Mouse (Mus musculus): ENCODE results near the gene Spdef. TPM values are rescaled to one million over a fixed set of nuclear protein-coding genes. Genes with fewer than 3 reads are reported as not detected.

Spdef gene
- total RNA-seq, 4 experiments from 2014 or later: not detected

- DNase-seq (ENCODE audit: low spot score in 2 of 2): no peak
These were observed 49.6 kb downstream of the Spdef start for GRCm38 (mm10) chr17:27678924-27679813.

DNA sequence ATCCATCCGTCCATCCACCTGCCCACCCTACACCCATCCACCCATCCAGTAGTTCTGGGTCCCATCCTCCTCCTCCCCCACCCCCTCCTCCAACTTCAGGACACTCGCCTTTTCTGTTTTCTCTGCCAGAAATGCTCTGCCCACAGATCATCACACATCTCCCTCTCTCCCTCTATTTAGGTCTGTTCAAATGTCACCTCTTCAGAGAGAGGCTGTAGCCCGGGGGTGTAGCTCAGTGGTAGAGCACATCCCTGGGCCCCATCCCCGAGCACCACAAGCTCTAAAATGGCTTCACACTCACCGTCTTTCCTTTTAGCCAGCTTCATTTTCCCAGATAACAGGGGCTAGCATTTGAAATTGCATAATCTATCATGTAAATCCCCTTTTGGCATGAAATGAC lies 51.0 kb downstream of the Spdef start:
- no peak for DNase-seq (ENCODE audit: low spot score in 2 of 2)

DNA sequence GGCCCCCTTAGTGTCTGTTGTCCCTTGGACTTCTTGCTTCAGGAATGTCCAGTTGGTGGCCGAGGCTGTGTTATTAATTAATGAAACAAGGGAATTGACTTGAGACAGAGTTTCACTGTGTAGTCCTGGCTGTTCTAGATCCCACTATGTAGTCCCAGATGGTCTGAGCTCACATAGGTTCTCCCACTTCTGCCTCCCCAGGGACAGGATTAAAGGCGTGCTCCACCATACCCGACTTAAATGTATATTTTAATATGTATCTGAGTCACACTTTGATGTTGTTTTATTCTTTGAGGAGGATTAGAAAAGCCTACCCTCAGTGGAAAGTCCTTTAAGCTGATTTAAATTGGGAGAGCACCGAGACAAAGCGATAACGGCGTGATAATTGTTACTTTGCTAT lies 52.5 kb downstream of the Spdef start:
- no peak for DNase-seq (ENCODE audit: low spot score in 2 of 2)

GRCm38 (mm10) chr17:27675453-27675852 lies 53.3 kb downstream of the Spdef start:
- DNase-seq (ENCODE audit: low spot score in 2 of 2): no peak

DNA sequence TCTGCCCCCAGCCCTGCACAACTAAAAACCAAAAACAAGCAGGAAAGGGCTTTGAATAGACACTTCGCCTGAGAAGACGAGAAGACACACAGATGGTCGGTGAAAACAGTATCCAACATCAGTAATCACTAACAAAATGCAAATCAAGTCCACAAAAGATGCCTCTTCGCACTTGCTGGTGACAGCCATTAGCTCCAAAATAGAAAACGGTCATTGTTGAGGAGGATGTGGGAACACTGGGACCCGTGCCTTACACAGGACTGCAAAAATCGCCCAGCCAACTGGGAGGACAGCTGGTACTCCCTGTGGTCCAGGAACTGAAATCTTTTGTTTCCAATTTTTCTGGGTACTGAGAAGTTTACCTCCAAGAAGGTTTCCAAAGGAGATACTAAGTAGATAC lies 54.8 kb downstream of the Spdef start:
- DNase-seq (ENCODE audit: low spot score in 2 of 2): no peak

DNA sequence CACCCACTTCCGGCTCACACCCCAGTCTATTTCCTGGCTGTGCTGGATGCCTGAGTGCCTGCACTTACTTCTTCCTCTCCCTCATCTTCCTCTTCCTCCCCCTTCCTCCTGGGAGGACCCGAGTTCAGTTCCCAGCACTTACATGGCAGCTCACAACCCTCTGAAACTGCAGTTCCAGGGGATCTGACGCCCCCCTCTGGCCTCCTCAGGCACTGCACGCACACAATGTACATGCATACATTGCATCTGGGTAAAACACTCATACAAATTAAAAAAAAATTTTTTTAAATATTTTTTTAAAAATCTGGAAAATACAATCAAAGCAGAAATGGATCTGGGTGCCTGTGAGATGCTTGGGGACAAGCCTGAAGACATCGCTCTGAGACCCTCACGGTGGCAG lies 57.0 kb downstream of the Spdef start:
- DNase-seq (ENCODE audit: low spot score in 2 of 2): no peak

Other genes with a start within 250 kb of the Spdef start
- gene Grm4, start 207.6 kb downstream of the Spdef start, total RNA-seq (2022): under 1 TPM in 1 of 4 experiments, not detected in 3; 0.11 TPM
- 10 to 100 TPM; 27.6 to 34.9 (median 31.9) TPM for gene Hmga1, start 172.5 kb downstream of the Spdef start, total RNA-seq (2022)
- 1 to 10 TPM; 1.7 to 3.9 (median 2.8) TPM for gene AI413582, start 163.2 kb downstream of the Spdef start, total RNA-seq (2022)
- 100 to 1,000 TPM; 260 to 347 (median 290) TPM for gene Nudt3, start 105.5 kb downstream of the Spdef start, total RNA-seq (2022)
- gene RPS10-NUDT3, start 93.7 kb downstream of the Spdef start, total RNA-seq (2022): 1 to 10 TPM in 2 of 4 experiments, not detected in 2; 1.5 to 2.2 TPM
- 100 to 1,000 TPM; 332 to 455 (median 370) TPM for gene Rps10, start 92.3 kb downstream of the Spdef start, total RNA-seq (2022)
- gene Pacsin1, start 73.4 kb downstream of the Spdef start, total RNA-seq (2022): under 1 TPM in 2 of 4 experiments, not detected in 2; 0.15 to 0.51 TPM
- gene D17Wsu92e, start 91.7 kb upstream of the Spdef start, total RNA-seq (2022): 100 to 1,000 TPM; 224 to 253 (median 227) TPM
- 10 to 100 TPM; 52.1 to 64.3 (median 59.5) TPM for gene Snrpc, start 109.2 kb upstream of the Spdef start, total RNA-seq (2022)
- gene Uhrf1bp1, start 127.5 kb upstream of the Spdef start, total RNA-seq (2022): 10 to 100 TPM; 21.0 to 30.9 (median 28.8) TPM
- 1 to 10 TPM; 6.3 to 9.2 (median 7.9) TPM for gene Anks1, start 180.4 kb upstream of the Spdef start, total RNA-seq (2022)
- 10 to 100 TPM; 15.9 to 18.8 (median 17.0) TPM for gene Taf11, start 180.9 kb upstream of the Spdef start, total RNA-seq (2022)

Measured in gastrocnemius, adult 8-10 months (tissue).